Mouse (Mus musculus): ENCODE measurements around the gene Rbm20.

The Rbm20 gene

GRCm38 (mm10) chr19:53821241-53822120, 144.4 kb downstream of the Rbm20 start:
- DNase-seq, result peak; percentile 52

GRCm38 (mm10) chr19:53823847-53824246, 146.7 kb downstream of the Rbm20 start:
- DNase-seq, result no peak

GRCm38 (mm10) chr19:53824872-53825680, 148.0 kb downstream of the Rbm20 start:
- DNase-seq, result peak; percentile 33

- DNase-seq, result no peak
These were observed 152.9 kb downstream of the Rbm20 start for GRCm38 (mm10) chr19:53829990-53830389.

- no peak for DNase-seq
These were observed 153.5 kb downstream of the Rbm20 start for GRCm38 (mm10) chr19:53830407-53831163.

GRCm38 (mm10) chr19:53831164-53831448, 154.0 kb downstream of the Rbm20 start:
- DNase-seq, result no peak

GRCm38 (mm10) chr19:53832512-53832911, 155.4 kb downstream of the Rbm20 start:
- DNase-seq, result no peak

GRCm38 (mm10) chr19:53833745-53834369, 156.8 kb downstream of the Rbm20 start:
- DNase-seq, result no peak

GRCm38 (mm10) chr19:53836569-53837454, 159.7 kb downstream of the Rbm20 start:
- no peak for DNase-seq

GRCm38 (mm10) chr19:53838850-53839249, 161.7 kb downstream of the Rbm20 start:
- DNase-seq, result no peak

GRCm38 (mm10) chr19:53839837-53840236, 162.7 kb downstream of the Rbm20 start:
- DNase-seq, result no peak

- peak; percentile 66 for DNase-seq
These were observed 164.8 kb downstream of the Rbm20 start for GRCm38 (mm10) chr19:53841915-53842314.

- no peak for DNase-seq
These were observed 166.9 kb downstream of the Rbm20 start for GRCm38 (mm10) chr19:53843972-53844371.

GRCm38 (mm10) chr19:53848272-53848995, 171.3 kb downstream of the Rbm20 start:
- DNase-seq, result peak; percentile 28

- no peak for DNase-seq
These were observed 173.2 kb downstream of the Rbm20 start for GRCm38 (mm10) chr19:53850166-53850922.

GRCm38 (mm10) chr19:53851352-53851751, 174.2 kb downstream of the Rbm20 start:
- DNase-seq, result no peak

- no peak for DNase-seq
These were observed 175.0 kb downstream of the Rbm20 start for GRCm38 (mm10) chr19:53851826-53852698.

GRCm38 (mm10) chr19:53852699-53853451, 175.8 kb downstream of the Rbm20 start:
- DNase-seq, result no peak
